Comparison of ENCODE assay signal across 7 mouse cellular contexts in the genomic region with DNA sequence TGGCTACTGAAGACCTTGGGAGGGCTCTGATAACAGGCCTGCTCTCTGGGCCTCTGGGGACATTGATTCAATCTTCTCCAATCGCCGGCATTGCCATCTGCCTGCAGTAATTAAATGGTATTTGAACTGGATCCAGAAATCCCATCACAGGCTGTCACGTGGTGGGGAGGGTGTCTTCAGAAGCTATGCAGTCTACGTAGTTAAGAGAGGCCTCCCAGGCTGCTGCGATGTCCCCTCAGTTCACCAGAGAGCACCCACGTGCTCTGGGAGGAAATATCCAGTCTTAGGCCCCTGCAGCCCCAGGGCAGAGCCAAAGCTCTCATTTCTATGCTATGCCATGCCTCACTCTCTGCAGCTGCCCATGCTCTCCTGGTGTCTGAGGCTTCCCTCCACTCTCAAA. TPM values are rescaled to one million over a fixed set of nuclear protein-coding genes. Genes with fewer than 3 reads are reported as not detected.
A peak's percentile ranks its signal among the peaks of the same experiment; 100 is the strongest.
DNase-seq lines count a peak whose midpoint lies in the region; ATAC-seq lines count a peak whose summit lies in the region.

No protein-coding gene starts in this region.

- H3K4me2 ChIP-seq in lung, embryonic 15.5 days: no peak overlapping the region
- peak overlapping the region; percentile 7 for H3K4me2 ChIP-seq in neural tube, embryonic 15.5 days

- H3K4me1 ChIP-seq in lung, embryonic 15.5 days: peaks cover 51% of the 10 kb centered on the region
- peaks cover 75% of the 10 kb centered on the region for H3K4me1 ChIP-seq in hindbrain, embryonic 10.5 days (replicated peaks)
- H3K4me1 ChIP-seq in neural tube, embryonic 15.5 days: peaks cover 67% of the 10 kb centered on the region

- H3K36me3 ChIP-seq in lung, embryonic 15.5 days: no peaks in the 10 kb centered on the region
- H3K36me3 ChIP-seq in hindbrain, embryonic 10.5 days: peaks cover 26% of the 10 kb centered on the region
- peaks cover 23% of the 10 kb centered on the region for H3K36me3 ChIP-seq in neural tube, embryonic 15.5 days

- no peak for DNase-seq in lung, postnatal 14 days
- peak; percentile 37 for DNase-seq in hindbrain, embryonic 10.5 days (ENCODE audit: low spot score)
- peak; percentile 64 to 69 for DNase-seq in layer of hippocampus, postnatal 36 days
- no peak for DNase-seq in adrenal gland, postnatal 4 days (ENCODE audit: low spot score in 2 of 2)

- no peaks in the 10 kb centered on the region for H3K9me3 ChIP-seq in lung, embryonic 15.5 days
- no peaks in the 10 kb centered on the region for H3K9me3 ChIP-seq in hindbrain, embryonic 10.5 days
- H3K9me3 ChIP-seq in neural tube, embryonic 15.5 days (replicated peaks): no peaks in the 10 kb centered on the region

- no peak overlapping the region for H3K4me3 ChIP-seq in lung, embryonic 15.5 days
- no peak overlapping the region for H3K4me3 ChIP-seq in hindbrain, embryonic 10.5 days
- H3K4me3 ChIP-seq in neural tube, embryonic 15.5 days (replicated peaks): no peak overlapping the region

- no peaks in the 10 kb centered on the region for H3K27me3 ChIP-seq in lung, embryonic 15.5 days
- peaks cover 10% of the 10 kb centered on the region; the same call in 1 of the 2 replicates for H3K27me3 ChIP-seq in hindbrain, embryonic 10.5 days (ENCODE audit: insufficient read depth, poor library complexity, severe bottlenecking)
- no peaks in the 10 kb centered on the region for H3K27me3 ChIP-seq in neural tube, embryonic 15.5 days (replicated peaks)

- ATAC-seq in lung, embryonic 15.5 days (ENCODE audit: borderline replicate concordance, extremely low read depth, low FRiP score, low TSS enrichment): peak; percentile 40; the same call in 1 of the 2 replicates
- ATAC-seq in neural tube, embryonic 15.5 days (ENCODE audit: low FRiP score): peak; percentile 25; the same call in 1 of the 2 replicates
- no peak for ATAC-seq in megakaryocyte progenitor cell, adult 5-6 weeks (replicated peaks; ENCODE audit: poor library complexity)

- no peak overlapping the region for H3K27ac ChIP-seq in lung, embryonic 15.5 days
- peak overlapping the region; percentile 73 for H3K27ac ChIP-seq in hindbrain, embryonic 10.5 days
- peak overlapping the region; percentile 71 for H3K27ac ChIP-seq in neural tube, embryonic 15.5 days (replicated peaks)

- 29% methylated on average over 6 of the region's 6 CpGs for WGBS in lung, embryonic 15.5 days
- WGBS in hindbrain, embryonic 10.5 days: 53% methylated on average over 6 of the region's 6 CpGs
- WGBS in neural tube, embryonic 15.5 days: 11% methylated on average over 6 of the region's 6 CpGs

- no peak overlapping the region for H3K9ac ChIP-seq in lung, embryonic 15.5 days
- H3K9ac ChIP-seq in neural tube, embryonic 15.5 days (replicated peaks): 0 out of 2 replicates have a peak overlapping the region, but pooled peaks have one; percentile 14

RNA-seq across cellular contexts. Expression of a gene that starts 11.1 kb away (rescaled TPM):
- 3.5 and 4.1 TPM in 2 replicates for polyA plus RNA-seq in lung, embryonic 15.5 days (2015; fragmentation: Nextera tagmentation; extraction: Ambion mirVana)
- polyA plus RNA-seq in hindbrain, embryonic 10.5 days (2016; fragmentation: Nextera tagmentation; extraction: Ambion mirVana): 6.6 and 15.5 TPM in 2 replicates
- total RNA-seq in layer of hippocampus, postnatal 36 days (2021): 10 to 100 TPM; 34.5 to 36.2 TPM
- polyA plus RNA-seq in neural tube, embryonic 15.5 days (2015; fragmentation: Nextera tagmentation; extraction: Ambion mirVana): 32.3 and 37.1 TPM in 2 replicates
- 1 to 10 TPM; 4.1 to 5.8 TPM for total RNA-seq in adrenal gland, postnatal 4 days (2021)
- total RNA-seq in megakaryocyte progenitor cell, adult 5-6 weeks (2015): 7.7 and 8.6 TPM in 2 replicates
- 8.0 and 10.3 TPM in 2 replicates for total RNA-seq in megakaryocyte progenitor cell, adult 5-6 weeks (2017)

Comparison
In these comparisons a context has a peak if more than half of its experiments do, and no peak if none do; other contexts are left out.
1. DNase-seq: peak in hindbrain, embryonic 10.5 days (single experiment) and layer of hippocampus, postnatal 36 days (2 of 2); none in lung, postnatal 14 days (single experiment) and adrenal gland, postnatal 4 days (0 of 2).